Mouse (Mus musculus) bone marrow macrophage, adult 2 months (primary cell): ENCODE data around the gene 3425401B19Rik.

Experiments used
- CTCF ChIP-seq: IDR thresholded peaks from 2 replicates; pipeline ENCODE4 v1.5.1; 2012; ENCODE audit warnings: low read depth, mild to moderate bottlenecking, low read length, moderate library complexity
- POLR2A ChIP-seq: IDR thresholded peaks from 2 replicates; pipeline ENCODE4 v1.6.1; 2012; ENCODE audit warnings: mild to moderate bottlenecking, low read depth, low read length, borderline replicate concordance

GRCm38 (mm10) chr14:32726864-32727263 lies 41.8 kb upstream of the 3425401B19Rik start:
- TF ChIP-seq CTCF (no peak), POLR2A (no peak)
